Mouse (Mus musculus) brown adipose tissue, adult 24 weeks (tissue): ENCODE results near the gene Acot12. TPM values are rescaled to one million over a fixed set of nuclear protein-coding genes. Genes with fewer than 3 reads are reported as not detected.

ENCODE experiments used
- H3K27ac ChIP-seq: fragments of 200-500 bp; replicated peaks from 2 replicates; pipeline ENCODE4 v1.5.1; 2012; ENCODE audit warnings: low read depth, mild to moderate bottlenecking, low read length
- H3K4me1 ChIP-seq: fragments of 200-500 bp; 2 replicates; pipeline ENCODE4 v1.6.1; 2012; ENCODE audit warnings: low read length, mixed read lengths; ENCODE audit not compliant: control insufficient read depth, insufficient read depth, insufficient read length
- H3K4me3 ChIP-seq: fragments of 200-500 bp; 2 replicates; pipeline ENCODE4 v1.5.1; 2012; ENCODE audit warnings: low read depth, mild to moderate bottlenecking, low read length, moderate library complexity; ENCODE audit not compliant: insufficient read depth
- polyA plus RNA-seq: library from polyadenylated mRNA; stranded (reverse); fragments of >200 nt; gene quantifications from 2 replicates; pipeline ENCODE4 v1.2.4, GENCODE M21; 2012; ENCODE audit not compliant: missing spikeins, insufficient read depth, insufficient read length

Gene Acot12
- polyA plus RNA-seq, 1 experiment = 2.4 TPM

GRCm38 (mm10) chr13:91792035-91792434 is 50.7 kb downstream of the Acot12 start:
- H3K4me3 ChIP-seq = no peak overlapping the region
- H3K27ac ChIP-seq = no peak overlapping the region
- no peaks in the 10 kb centered on the region for H3K4me1 ChIP-seq

- Histone ChIP-seq H3K4me1 (no peaks in the 10 kb centered on the region), H3K27ac (no peak overlapping the region), H3K4me3 (no peak overlapping the region)
These were observed 53.7 kb downstream of the Acot12 start for GRCm38 (mm10) chr13:91794926-91795436.

- Histone ChIP-seq H3K27ac (no peak overlapping the region), H3K4me1 (no peaks in the 10 kb centered on the region), H3K4me3 (no peak overlapping the region)
These were observed 54.3 kb downstream of the Acot12 start for GRCm38 (mm10) chr13:91795593-91795992.

- H3K4me1 ChIP-seq = no peaks in the 10 kb centered on the region
- H3K27ac ChIP-seq = no peak overlapping the region
- no peak overlapping the region for H3K4me3 ChIP-seq
These were observed 54.7 kb downstream of the Acot12 start for GRCm38 (mm10) chr13:91796003-91796402.

- H3K4me3 ChIP-seq = no peak overlapping the region
- H3K4me1 ChIP-seq = no peaks in the 10 kb centered on the region
- no peak overlapping the region for H3K27ac ChIP-seq
These were observed 55.6 kb downstream of the Acot12 start for GRCm38 (mm10) chr13:91796916-91797315.

- Histone ChIP-seq H3K27ac (no peak overlapping the region), H3K4me1 (no peaks in the 10 kb centered on the region), H3K4me3 (no peak overlapping the region)
These were observed 56.1 kb downstream of the Acot12 start for GRCm38 (mm10) chr13:91797442-91797841.

- no peaks in the 10 kb centered on the region for H3K4me1 ChIP-seq
- no peak overlapping the region for H3K27ac ChIP-seq
- H3K4me3 ChIP-seq = no peak overlapping the region
These were observed 60.4 kb downstream of the Acot12 start for GRCm38 (mm10) chr13:91801726-91802125.

- Histone ChIP-seq H3K27ac (peak within 1 kb of the TSS; percentile 90), H3K4me3 (peak within 1 kb of the TSS; percentile 94), H3K4me1 (no peaks in the 10 kb centered on the region)
These were observed 66.0 kb downstream of the Acot12 start, which contains the start of gene Zcchc9 for GRCm38 (mm10) chr13:91807155-91807839. Gene Zcchc9, minus strand, starts transcription at chr13:91807705.

- H3K4me1 ChIP-seq = no peaks in the 10 kb centered on the region
- peak overlapping the region; percentile 90 for H3K27ac ChIP-seq
These were observed 66.7 kb downstream of the Acot12 start for GRCm38 (mm10) chr13:91807874-91808575.

GRCm38 (mm10) chr13:91809476-91809875 is 68.2 kb downstream of the Acot12 start:
- no peak overlapping the region for H3K27ac ChIP-seq
- no peak overlapping the region for H3K4me3 ChIP-seq

More at GRCm38 (mm10) chr13:91807874-91808575, 66.7 kb downstream of the Acot12 start:
- peak overlapping the region; percentile 94 for H3K4me3 ChIP-seq

GRCm38 (mm10) chr13:91814670-91815069 is 73.4 kb downstream of the Acot12 start:
- Histone ChIP-seq H3K27ac (no peak overlapping the region), H3K4me1 (no peaks in the 10 kb centered on the region), H3K4me3 (no peak overlapping the region)

More at GRCm38 (mm10) chr13:91809476-91809875, 68.2 kb downstream of the Acot12 start:
- no peaks in the 10 kb centered on the region for H3K4me1 ChIP-seq

GRCm38 (mm10) chr13:91823735-91824134 is 82.4 kb downstream of the Acot12 start:
- Histone ChIP-seq H3K27ac (no peak overlapping the region), H3K4me3 (no peak overlapping the region), H3K4me1 (peaks cover 12% of the 10 kb centered on the region)

- H3K27ac ChIP-seq = no peak overlapping the region
- H3K4me3 ChIP-seq = no peak overlapping the region
- H3K4me1 ChIP-seq = peaks cover 12% of the 10 kb centered on the region
These were observed 83.7 kb downstream of the Acot12 start for GRCm38 (mm10) chr13:91824845-91825550.

- Histone ChIP-seq H3K27ac (peak overlapping the region; percentile 29; the same call in 1 of the 2 replicates), H3K4me1 (peaks cover 12% of the 10 kb centered on the region), H3K4me3 (no peak overlapping the region)
These were observed 84.8 kb downstream of the Acot12 start for GRCm38 (mm10) chr13:91826066-91826465.

GRCm38 (mm10) chr13:91827876-91828275 is 86.6 kb downstream of the Acot12 start:
- H3K4me1 ChIP-seq = peaks cover 12% of the 10 kb centered on the region
- no peak overlapping the region; the same call in 1 of the 2 replicates for H3K27ac ChIP-seq
- no peak overlapping the region for H3K4me3 ChIP-seq
